Mouse (Mus musculus): Measurements from ENCODE around the gene Prmt9. TPM values are rescaled to one million over a fixed set of nuclear protein-coding genes. Genes with fewer than 3 reads are reported as not detected.

Gene Prmt9
- polyA plus RNA-seq, 1 experiment from 2014 or later = 9.7 TPM

DNA sequence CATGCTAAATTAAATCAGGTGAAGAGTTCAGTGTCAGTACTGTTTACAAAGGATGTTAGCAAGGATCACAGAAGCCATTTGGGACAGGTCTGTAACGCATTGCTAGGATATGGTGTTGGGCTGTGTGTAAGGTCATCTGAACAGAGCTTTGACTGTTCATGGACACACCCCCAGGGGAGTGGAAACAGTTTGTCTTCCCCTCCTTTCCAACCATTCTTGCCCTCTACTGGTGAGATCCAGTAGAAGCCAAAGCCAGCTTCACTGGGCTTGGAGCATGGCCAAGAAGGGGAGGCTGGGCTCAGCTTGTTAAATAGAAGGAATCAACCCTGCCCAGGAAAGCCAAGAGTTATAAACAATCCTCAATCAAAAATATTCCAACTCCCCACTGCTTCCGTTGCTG, 68.7 kb downstream of the Prmt9 start:
- Histone ChIP-seq H3K9ac (ENCODE audit: low read length) (no peak overlapping the region), H3K27me3 (ENCODE audit: control insufficient read depth, insufficient read depth, low read length) (no peaks in the 10 kb centered on the region), H3K27ac (replicated peaks) (no peak overlapping the region), H3K4me3 (ENCODE audit: low read depth, low read length) (no peak overlapping the region), H3K4me2 (replicated peaks; ENCODE audit: low read depth) (no peak overlapping the region), H3K9me3 (ENCODE audit: control insufficient read depth, low read length) (no peaks in the 10 kb centered on the region), H3K36me3 (ENCODE audit: control insufficient read depth, insufficient read depth, low read length) (no peaks in the 10 kb centered on the region), H3K4me1 (replicated peaks; ENCODE audit: control insufficient read depth, insufficient read depth) (no peaks in the 10 kb centered on the region)
- ATAC-seq (ENCODE audit: low FRiP score, low TSS enrichment) = peak; percentile 78
- peak; percentile 76 for DNase-seq (ENCODE audit: low spot score)
- TF ChIP-seq EP300 (optimal IDR thresholded peaks at IDR 0.05) (no peak), CTCF (IDR thresholded peaks at IDR 0.05; ENCODE audit: low read depth) (peak; percentile 75)
- WGBS = 18% methylated on average over 2 of the region's 2 CpGs

DNA sequence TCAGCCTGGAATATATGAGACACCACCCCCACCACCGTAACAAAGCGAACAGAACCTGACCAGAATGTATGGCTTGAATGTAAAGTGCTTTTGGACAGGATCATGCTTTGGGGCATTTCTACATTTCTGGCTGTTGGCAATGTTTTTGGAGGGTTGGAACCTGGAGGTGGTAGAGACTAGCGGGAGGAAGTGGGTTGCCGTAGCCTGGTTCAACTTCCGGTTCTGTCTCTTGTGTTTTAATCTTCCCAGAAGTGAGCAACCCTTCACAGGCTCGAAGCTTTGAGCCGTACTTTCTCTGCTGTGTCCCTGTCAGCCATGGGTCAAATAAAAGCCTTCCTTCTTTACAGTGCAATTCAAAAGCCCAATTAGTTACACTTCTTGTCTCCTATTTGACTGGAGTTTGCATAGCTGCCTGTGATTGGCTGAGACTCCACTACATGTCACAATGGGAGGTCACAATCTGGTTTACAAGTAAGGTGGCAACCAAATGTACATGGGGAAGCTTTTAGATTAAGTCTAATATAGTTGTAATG, 74.5 kb downstream of the Prmt9 start:
- no peaks in the 10 kb centered on the region for H3K4me1 ChIP-seq (replicated peaks; ENCODE audit: control insufficient read depth, insufficient read depth)
- ATAC-seq (ENCODE audit: low FRiP score, low TSS enrichment) (no peak), DNase-seq (ENCODE audit: low spot score) (no peak)
- H3K27me3 ChIP-seq (ENCODE audit: control insufficient read depth, insufficient read depth, low read length) = no peaks in the 10 kb centered on the region
- no peaks in the 10 kb centered on the region for H3K36me3 ChIP-seq (ENCODE audit: control insufficient read depth, insufficient read depth, low read length)
- H3K9ac ChIP-seq (ENCODE audit: low read length) = no peak overlapping the region
- H3K4me3 ChIP-seq (ENCODE audit: low read depth, low read length) = no peak overlapping the region
- 86% methylated on average over 7 of the region's 7 CpGs for WGBS
- no peak for TF ChIP-seq CTCF (IDR thresholded peaks at IDR 0.05; ENCODE audit: low read depth)
- TF ChIP-seq EP300 (optimal IDR thresholded peaks at IDR 0.05) = no peak
- H3K9me3 ChIP-seq (ENCODE audit: control insufficient read depth, low read length) = no peaks in the 10 kb centered on the region
- no peak overlapping the region for H3K27ac ChIP-seq (replicated peaks)
- H3K4me2 ChIP-seq (replicated peaks; ENCODE audit: low read depth) = no peak overlapping the region

DNA sequence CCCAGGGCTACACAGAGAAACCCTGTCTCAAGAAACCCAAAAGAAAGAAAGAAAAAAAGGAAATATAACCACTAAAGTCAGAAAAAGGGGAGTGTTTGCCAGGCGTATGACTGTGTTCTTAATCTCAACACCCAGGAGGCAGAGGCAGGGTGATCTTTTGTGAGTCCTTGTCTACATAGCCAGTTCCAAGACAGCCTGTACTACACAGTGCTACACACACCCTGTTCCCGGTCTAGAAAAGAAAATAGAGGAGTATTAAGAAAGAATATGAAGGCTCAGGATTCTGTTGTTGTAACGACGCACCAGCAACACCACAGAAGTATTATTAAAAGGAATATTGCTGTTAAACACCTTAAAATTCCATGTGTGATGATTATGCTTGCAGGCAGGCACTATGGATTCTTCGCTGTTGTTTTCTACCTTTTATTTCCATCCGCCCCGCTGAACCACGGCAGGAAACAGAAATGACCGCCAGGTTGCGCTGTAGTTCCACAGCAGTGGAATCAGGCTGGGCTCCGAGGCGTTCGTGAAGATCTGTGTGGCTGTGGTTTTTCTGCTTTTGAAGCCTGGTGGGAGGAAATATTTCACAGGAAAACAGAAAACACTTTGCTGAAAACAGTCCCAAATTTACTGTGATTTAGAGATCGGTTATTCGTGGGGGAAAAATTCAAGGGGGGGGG, 80.8 kb downstream of the Prmt9 start:
- H3K4me3 ChIP-seq (ENCODE audit: low read depth, low read length) = no peak overlapping the region
- H3K4me1 ChIP-seq (replicated peaks; ENCODE audit: control insufficient read depth, insufficient read depth) = no peaks in the 10 kb centered on the region
- no peak overlapping the region for H3K9ac ChIP-seq (ENCODE audit: low read length)
- WGBS = 17% methylated on average over 15 of the region's 15 CpGs
- no peak overlapping the region for H3K4me2 ChIP-seq (replicated peaks; ENCODE audit: low read depth)
- no peaks in the 10 kb centered on the region for H3K27me3 ChIP-seq (ENCODE audit: control insufficient read depth, insufficient read depth, low read length)
- H3K36me3 ChIP-seq (ENCODE audit: control insufficient read depth, insufficient read depth, low read length) = no peaks in the 10 kb centered on the region
- TF ChIP-seq EP300 (optimal IDR thresholded peaks at IDR 0.05) = no peak
- peak; percentile 99 for TF ChIP-seq CTCF (IDR thresholded peaks at IDR 0.05; ENCODE audit: low read depth)
- H3K9me3 ChIP-seq (ENCODE audit: control insufficient read depth, low read length) = no peaks in the 10 kb centered on the region
- ATAC-seq (ENCODE audit: low FRiP score, low TSS enrichment) (peak; percentile 70; the same call in 1 of the 2 replicates), DNase-seq (ENCODE audit: low spot score) (peak; percentile 86)
- no peak overlapping the region for H3K27ac ChIP-seq (replicated peaks)

DNA sequence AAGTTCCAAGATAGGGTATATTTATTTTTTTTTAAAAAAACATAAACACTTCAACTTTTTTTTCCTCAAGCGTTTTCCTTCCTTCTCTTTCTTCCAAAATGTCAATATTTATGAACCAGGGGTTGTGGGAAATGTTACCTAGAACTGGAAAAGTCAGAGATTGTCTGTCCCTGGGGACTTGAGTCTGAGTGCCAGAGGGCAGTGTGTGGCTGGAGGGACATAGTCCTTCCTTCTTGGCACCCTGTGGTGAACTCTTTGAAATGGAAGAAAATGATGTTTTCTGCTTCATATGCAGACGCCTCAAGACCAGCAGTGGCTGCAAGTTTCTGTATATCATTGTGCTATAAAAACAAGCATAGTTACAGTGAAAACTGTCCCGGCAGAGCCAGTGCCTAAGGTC, 81.5 kb downstream of the Prmt9 start:
- H3K27me3 ChIP-seq (ENCODE audit: control insufficient read depth, insufficient read depth, low read length) = no peaks in the 10 kb centered on the region
- WGBS = 38% methylated on average over 3 of the region's 3 CpGs
- no peaks in the 10 kb centered on the region for H3K4me1 ChIP-seq (replicated peaks; ENCODE audit: control insufficient read depth, insufficient read depth)
- H3K36me3 ChIP-seq (ENCODE audit: control insufficient read depth, insufficient read depth, low read length) = no peaks in the 10 kb centered on the region
- no peak overlapping the region for H3K27ac ChIP-seq (replicated peaks)
- H3K4me3 ChIP-seq (ENCODE audit: low read depth, low read length) = no peak overlapping the region
- DNase-seq (ENCODE audit: low spot score) (no peak), ATAC-seq (ENCODE audit: low FRiP score, low TSS enrichment) (no peak)
- TF ChIP-seq EP300 (optimal IDR thresholded peaks at IDR 0.05) (no peak), CTCF (IDR thresholded peaks at IDR 0.05; ENCODE audit: low read depth) (no peak)
- H3K9ac ChIP-seq (ENCODE audit: low read length) = no peak overlapping the region
- no peaks in the 10 kb centered on the region for H3K9me3 ChIP-seq (ENCODE audit: control insufficient read depth, low read length)
- H3K4me2 ChIP-seq (replicated peaks; ENCODE audit: low read depth) = no peak overlapping the region

Other genes starting within 250 kb of the Prmt9 start
- gene Arhgap10, start 31.4 kb upstream of the Prmt9 start, polyA plus RNA-seq (2015; fragmentation: Nextera tagmentation; extraction: Ambion mirVana) = 18.8 TPM in 2 replicates
- 10.0 and 12.0 TPM in 2 replicates for gene Tmem184c, start 61.3 kb downstream of the Prmt9 start, polyA plus RNA-seq (2015; fragmentation: Nextera tagmentation; extraction: Ambion mirVana)
- 7.3 and 8.3 TPM in 2 replicates for gene Ednra, start 175.1 kb downstream of the Prmt9 start, polyA plus RNA-seq (2015; fragmentation: Nextera tagmentation; extraction: Ambion mirVana)